Mouse (Mus musculus) heart, adult 2 months (tissue): ENCODE measurements around the gene AA792892. TPM values are rescaled to one million over a fixed set of nuclear protein-coding genes. Genes with fewer than 3 reads are reported as not detected.
"Not testable (repeated sequence)": the region's sequence is repeated elsewhere in the genome, so short reads cannot be mapped to it uniquely, and the experiment has no call there.

Experiments used
- DNase-seq, 2 experiments: peaks; one replicate each; pipeline ENCODE4 v3.0.0; 2021
- H3K27ac ChIP-seq: fragments of 200-600 bp; 2 replicates; pipeline ENCODE4 v1.8.1; 2022
- H3K27me3 ChIP-seq: fragments of 200-500 bp; 2 replicates; pipeline ENCODE4 v1.6.1; 2012; ENCODE audit warnings: mild to moderate bottlenecking, low read length, inconsistent platforms, mixed read lengths; ENCODE audit not compliant: control insufficient read depth, insufficient read depth
- H3K36me3 ChIP-seq: fragments of 200-500 bp; 2 replicates; pipeline ENCODE4 v1.6.1; 2012; ENCODE audit warnings: low read length, inconsistent platforms; ENCODE audit not compliant: control insufficient read depth, insufficient read depth
- H3K4me1 ChIP-seq: fragments of 200-500 bp; 2 replicates; pipeline ENCODE4 v1.6.1; 2011; ENCODE audit warnings: low read length; ENCODE audit not compliant: control insufficient read depth, insufficient read depth
- H3K4me3 ChIP-seq: fragments of 200-600 bp; 2 replicates; pipeline ENCODE4 v1.8.1; 2022
- H3K79me2 ChIP-seq: fragments of 200-500 bp; replicated peaks from 2 replicates; pipeline ENCODE4 v1.6.1; 2012; ENCODE audit warnings: mild to moderate bottlenecking, inconsistent platforms, low read length, moderate library complexity, mixed read lengths; ENCODE audit not compliant: control insufficient read depth, insufficient read depth
- H3K9ac ChIP-seq: fragments of 200-500 bp; 2 replicates; pipeline ENCODE4 v1.6.1; 2012; ENCODE audit warnings: low read depth, mild to moderate bottlenecking, control low read depth, inconsistent platforms, low read length, mixed read lengths
- WGBS: fragments of 180-500 bp; shearing (Covaris S2); methylation state at CpG from one replicate; pipeline ENCODE4 v1.1.7; 2018; 5-methylcytosine and 5-hydroxymethylcytosine counted together
- intact Hi-C: fragments of 180-260 bp; cut with DNase I; formaldehyde crosslinking; loops from one replicate; pipeline ENCODE4 v1.15.1; 2025
- long read RNA-seq: library from polyadenylated mRNA; stranded (forward); transcript quantifications from one replicate; pipeline ENCODE4 v2.0.0, GENCODE M21; 2021
- polyA plus RNA-seq: library from polyadenylated mRNA; depleted of rRNA; stranded (reverse); fragments of >200 nt; gene quantifications from 2 replicates; pipeline ENCODE4 v1.2.3, GENCODE M21; 2012; rRNA removed
- total RNA-seq, 2 experiments: library from RNA; stranded (reverse); gene quantifications; 2 replicates each; pipeline ENCODE4 v1.2.3; 2021

Gene AA792892
- total RNA-seq = not detected
- polyA plus RNA-seq = not detected in 2 replicates
- long read RNA-seq = 0 reads

DNA sequence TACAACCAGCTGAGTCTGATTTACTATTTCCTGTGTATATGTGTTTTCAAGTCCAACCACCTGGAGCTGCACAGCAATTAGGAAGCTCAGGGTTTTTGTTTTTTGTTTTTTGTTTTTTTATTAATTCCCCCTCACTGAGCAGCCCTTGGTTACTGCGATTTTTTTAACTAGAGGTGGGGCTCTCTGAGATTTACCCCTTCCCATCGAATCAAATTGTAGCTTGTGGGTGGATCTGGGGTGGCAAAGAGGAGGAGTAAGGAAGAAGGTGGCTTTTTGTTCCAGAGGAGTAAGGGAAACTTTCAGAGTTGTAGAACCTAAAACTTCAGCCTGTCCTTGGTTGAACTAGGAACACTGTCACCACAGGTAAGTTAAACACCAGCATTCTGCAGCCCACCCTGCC lies at the start of gene AA792892:
Gene AA792892 (plus strand): TSS at position 301 of the 400 bp plus-strand sequence.
- H3K4me1 ChIP-seq, H3K79me2 ChIP-seq, H3K27ac ChIP-seq, DNase-seq, H3K9ac ChIP-seq, intact Hi-C loops, H3K27me3 ChIP-seq, H3K36me3 ChIP-seq, H3K4me3 ChIP-seq: not testable (repeated sequence)
- WGBS = no CpG with 5 or more reads among the region's 2 CpGs

DNA sequence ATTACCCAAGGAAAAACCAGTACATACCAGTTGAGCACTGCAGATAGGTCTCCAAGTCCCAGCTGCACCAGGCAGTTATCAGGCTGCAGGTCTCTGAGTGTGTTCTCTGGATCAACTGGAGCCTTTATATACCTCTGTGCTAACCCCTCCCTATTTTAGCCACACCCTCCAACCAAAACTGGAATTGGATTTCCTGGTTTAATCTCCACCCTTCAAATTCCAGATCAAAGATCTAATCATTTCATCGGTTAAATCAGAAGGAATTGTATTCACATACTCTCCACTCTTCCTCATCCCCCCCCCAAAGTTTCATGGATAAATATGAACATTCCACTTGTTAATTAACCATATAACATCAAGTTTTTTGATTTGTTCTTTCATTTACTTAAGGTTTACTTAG lies 32.9 kb upstream of the AA792892 start, which contains the start of gene A430089I19Rik:
Gene A430089I19Rik (minus strand): TSS at position 101 of the 400 bp plus-strand sequence.
- intact Hi-C loops, DNase-seq: not testable (repeated sequence)
- 79% methylated on average over 1 of the region's 1 CpGs for WGBS

DNA sequence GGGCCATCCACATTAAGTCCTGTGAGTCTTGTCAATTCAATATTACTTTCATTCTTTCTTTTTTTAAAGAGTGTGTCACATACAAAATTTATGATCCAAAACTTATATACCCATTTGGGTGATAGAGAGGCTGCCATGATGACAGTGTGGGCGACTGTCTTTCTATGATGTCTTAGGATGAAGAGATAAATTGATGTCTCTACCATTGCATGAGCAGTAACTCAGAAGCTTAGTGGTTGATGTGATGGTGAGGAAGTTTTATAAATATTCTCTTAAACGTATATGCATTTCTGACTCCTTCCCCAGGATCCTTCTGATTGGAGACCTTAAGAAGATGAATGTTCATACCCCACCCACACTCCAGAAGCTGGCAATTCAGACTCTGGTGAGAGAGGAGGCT lies 25.4 kb upstream of the AA792892 start, which contains the start of gene Gm6502:
Gene Gm6502 (plus strand): TSS at position 301 of the 400 bp plus-strand sequence.
- H3K27me3 ChIP-seq, H3K36me3 ChIP-seq, intact Hi-C loops, H3K27ac ChIP-seq, H3K4me3 ChIP-seq, H3K4me1 ChIP-seq, H3K9ac ChIP-seq, DNase-seq, H3K79me2 ChIP-seq: not testable (repeated sequence)
- no CpG with 5 or more reads among the region's 2 CpGs for WGBS

More for the DNA sequence above, 32.9 kb upstream of the AA792892 start, which contains the start of gene A430089I19Rik:
- H3K9ac ChIP-seq, H3K4me3 ChIP-seq, H3K36me3 ChIP-seq, H3K4me1 ChIP-seq, H3K27ac ChIP-seq, H3K79me2 ChIP-seq, H3K27me3 ChIP-seq: not testable (repeated sequence)

Other genes with a start within 250 kb of the AA792892 start
- gene Gm3106, start 121.7 kb upstream of the AA792892 start, total RNA-seq = not detected
- gene Gm3106, start 121.7 kb upstream of the AA792892 start, polyA plus RNA-seq = not detected in 2 replicates
- gene A430089I19Rik, start 33.0 kb upstream of the AA792892 start, total RNA-seq = not detected
- not detected in 2 replicates for gene A430089I19Rik, start 33.0 kb upstream of the AA792892 start, polyA plus RNA-seq
- not detected for gene Gm6502, start 25.3 kb upstream of the AA792892 start, total RNA-seq
- not detected in 2 replicates for gene Gm6502, start 25.3 kb upstream of the AA792892 start, polyA plus RNA-seq
- gene Gm7682, start 106.0 kb downstream of the AA792892 start, total RNA-seq = not detected
- gene Gm7682, start 106.0 kb downstream of the AA792892 start, polyA plus RNA-seq = not detected in 2 replicates
- not detected for gene Gm3139, start 186.5 kb downstream of the AA792892 start, total RNA-seq
- gene Gm3139, start 186.5 kb downstream of the AA792892 start, polyA plus RNA-seq = not detected in 2 replicates